Mouse (Mus musculus) spleen, adult 2 months (tissue): ENCODE data around the gene Stim2.

ENCODE experiments used
- CTCF ChIP-seq: fragments of 200-500 bp; IDR thresholded peaks from 2 replicates; pipeline ENCODE4 v1.5.1; 2011; ENCODE audit warnings: mild to moderate bottlenecking, inconsistent platforms; ENCODE audit not compliant: insufficient read depth, insufficient read length, insufficient replicate concordance; ENCODE audit errors: extremely low read depth
- POLR2A ChIP-seq: fragments of 200-500 bp; IDR thresholded peaks from 2 replicates; pipeline ENCODE4 v1.6.1; 2011; ENCODE audit warnings: low read depth, low read length, inconsistent platforms

DNA sequence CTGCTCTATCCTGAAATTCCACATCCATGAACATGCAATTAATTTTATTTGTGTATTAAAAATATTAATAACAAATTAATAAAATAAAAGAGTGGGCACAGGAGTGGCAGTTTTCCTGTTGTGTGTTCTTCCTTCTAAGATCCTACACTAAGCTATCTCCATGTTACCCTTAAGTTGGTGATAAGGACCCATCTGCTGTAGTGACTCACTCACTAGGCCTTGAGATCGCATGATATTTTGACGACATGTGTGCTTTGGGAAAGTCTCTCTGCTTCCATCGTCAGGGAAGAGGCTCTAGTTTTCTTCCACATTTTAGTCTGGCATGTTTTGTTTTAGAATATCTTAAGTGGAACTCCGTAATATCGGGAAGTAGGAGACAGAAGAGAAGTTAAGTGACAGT lies 73.0 kb downstream of the Stim2 start:
- TF ChIP-seq CTCF (no peak), POLR2A (no peak)
